Mouse (Mus musculus): Measurements from ENCODE around the gene Nckap5. TPM values are rescaled to one million over a fixed set of nuclear protein-coding genes. Genes with fewer than 3 reads are reported as not detected.

Nckap5 gene
- not detected in 2 replicates for polyA plus RNA-seq (2011; ENCODE audit: insufficient read depth, insufficient read length, low replicate concordance, missing spikeins)

GRCm38 (mm10) chr1:126830031-126830927 lies at the start of gene Nckap5:
TSS of gene Nckap5 (minus strand) at chr1:126830799.
- Histone ChIP-seq H3K4me3 (replicated peaks; ENCODE audit: control insufficient read depth, low read depth, low read length) (no peak within 1 kb of the TSS), H3K27ac (ENCODE audit: control insufficient read depth, insufficient read depth, low read depth, low read length, poor library complexity) (no peak within 1 kb of the TSS), H3K4me1 (ENCODE audit: control insufficient read depth, insufficient read depth, low read length) (no peaks in the 10 kb centered on the region; the same call in none of the 2 replicates)
- TF ChIP-seq CTCF (IDR thresholded peaks at IDR 0.05; ENCODE audit: control insufficient read depth, insufficient read depth, low read length) = no peak
- TF ChIP-seq POLR2A (IDR thresholded peaks at IDR 0.05; ENCODE audit: borderline replicate concordance, control insufficient read depth, low read depth, low read length) = no peak
- 2% methylated on average over 35 of the region's 35 CpGs for WGBS

- 50% methylated on average over 2 of the region's 2 CpGs for WGBS
- Histone ChIP-seq H3K4me1 (ENCODE audit: control insufficient read depth, insufficient read depth, low read length) (no peaks in the 10 kb centered on the region), H3K4me3 (replicated peaks; ENCODE audit: control insufficient read depth, low read depth, low read length) (no peak overlapping the region), H3K27ac (ENCODE audit: control insufficient read depth, insufficient read depth, low read depth, low read length, poor library complexity) (no peak overlapping the region)
- TF ChIP-seq POLR2A (IDR thresholded peaks at IDR 0.05; ENCODE audit: borderline replicate concordance, control insufficient read depth, low read depth, low read length) (no peak), CTCF (IDR thresholded peaks at IDR 0.05; ENCODE audit: control insufficient read depth, insufficient read depth, low read length) (no peak)
Observed at GRCm38 (mm10) chr1:126877495-126877894, 46.9 kb upstream of the Nckap5 start.

GRCm38 (mm10) chr1:126868372-126868771 lies 37.8 kb upstream of the Nckap5 start:
- WGBS = 77% methylated on average over 9 of the region's 9 CpGs
- H3K4me1 ChIP-seq (ENCODE audit: control insufficient read depth, insufficient read depth, low read length) = no peaks in the 10 kb centered on the region
- TF ChIP-seq POLR2A (IDR thresholded peaks at IDR 0.05; ENCODE audit: borderline replicate concordance, control insufficient read depth, low read depth, low read length) (no peak), CTCF (IDR thresholded peaks at IDR 0.05; ENCODE audit: control insufficient read depth, insufficient read depth, low read length) (no peak)
- H3K4me3 ChIP-seq (replicated peaks; ENCODE audit: control insufficient read depth, low read depth, low read length) = no peak overlapping the region
- no peak overlapping the region for H3K27ac ChIP-seq (ENCODE audit: control insufficient read depth, insufficient read depth, low read depth, low read length, poor library complexity)

GRCm38 (mm10) chr1:126867912-126868311 lies 37.3 kb upstream of the Nckap5 start:
- WGBS = 86% methylated on average over 5 of the region's 5 CpGs
- TF ChIP-seq CTCF (IDR thresholded peaks at IDR 0.05; ENCODE audit: control insufficient read depth, insufficient read depth, low read length) (no peak), POLR2A (IDR thresholded peaks at IDR 0.05; ENCODE audit: borderline replicate concordance, control insufficient read depth, low read depth, low read length) (no peak)
- Histone ChIP-seq H3K4me1 (ENCODE audit: control insufficient read depth, insufficient read depth, low read length) (no peaks in the 10 kb centered on the region), H3K4me3 (replicated peaks; ENCODE audit: control insufficient read depth, low read depth, low read length) (no peak overlapping the region), H3K27ac (ENCODE audit: control insufficient read depth, insufficient read depth, low read depth, low read length, poor library complexity) (no peak overlapping the region)

- Histone ChIP-seq H3K4me1 (ENCODE audit: control insufficient read depth, insufficient read depth, low read length) (no peaks in the 10 kb centered on the region), H3K4me3 (replicated peaks; ENCODE audit: control insufficient read depth, low read depth, low read length) (no peak overlapping the region), H3K27ac (ENCODE audit: control insufficient read depth, insufficient read depth, low read depth, low read length, poor library complexity) (no peak overlapping the region)
- no peak for TF ChIP-seq CTCF (IDR thresholded peaks at IDR 0.05; ENCODE audit: control insufficient read depth, insufficient read depth, low read length)
- no peak for TF ChIP-seq POLR2A (IDR thresholded peaks at IDR 0.05; ENCODE audit: borderline replicate concordance, control insufficient read depth, low read depth, low read length)
- 84% methylated on average over 7 of the region's 7 CpGs for WGBS
Observed at GRCm38 (mm10) chr1:126865591-126866086, 35.0 kb upstream of the Nckap5 start.

GRCm38 (mm10) chr1:126861816-126862215 lies 31.2 kb upstream of the Nckap5 start:
- Histone ChIP-seq H3K4me1 (ENCODE audit: control insufficient read depth, insufficient read depth, low read length) (no peaks in the 10 kb centered on the region), H3K4me3 (replicated peaks; ENCODE audit: control insufficient read depth, low read depth, low read length) (no peak overlapping the region), H3K27ac (ENCODE audit: control insufficient read depth, insufficient read depth, low read depth, low read length, poor library complexity) (no peak overlapping the region)
- no peak for TF ChIP-seq CTCF (IDR thresholded peaks at IDR 0.05; ENCODE audit: control insufficient read depth, insufficient read depth, low read length)
- TF ChIP-seq POLR2A (IDR thresholded peaks at IDR 0.05; ENCODE audit: borderline replicate concordance, control insufficient read depth, low read depth, low read length) = no peak
- WGBS = 83% methylated on average over 3 of the region's 3 CpGs

- 70% methylated on average over 4 of the region's 4 CpGs for WGBS
- Histone ChIP-seq H3K27ac (ENCODE audit: control insufficient read depth, insufficient read depth, low read depth, low read length, poor library complexity) (no peak overlapping the region), H3K4me1 (ENCODE audit: control insufficient read depth, insufficient read depth, low read length) (no peaks in the 10 kb centered on the region), H3K4me3 (replicated peaks; ENCODE audit: control insufficient read depth, low read depth, low read length) (no peak overlapping the region)
- TF ChIP-seq CTCF (IDR thresholded peaks at IDR 0.05; ENCODE audit: control insufficient read depth, insufficient read depth, low read length) (no peak), POLR2A (IDR thresholded peaks at IDR 0.05; ENCODE audit: borderline replicate concordance, control insufficient read depth, low read depth, low read length) (no peak)
Observed at GRCm38 (mm10) chr1:126860537-126860936, 29.9 kb upstream of the Nckap5 start.

GRCm38 (mm10) chr1:126849481-126849880 lies 18.9 kb upstream of the Nckap5 start:
- no peak overlapping the region for H3K27ac ChIP-seq (ENCODE audit: control insufficient read depth, insufficient read depth, low read depth, low read length, poor library complexity)
- 78% methylated on average over 6 of the region's 6 CpGs for WGBS
- TF ChIP-seq CTCF (IDR thresholded peaks at IDR 0.05; ENCODE audit: control insufficient read depth, insufficient read depth, low read length) (no peak), POLR2A (IDR thresholded peaks at IDR 0.05; ENCODE audit: borderline replicate concordance, control insufficient read depth, low read depth, low read length) (no peak)
- H3K4me1 ChIP-seq (ENCODE audit: control insufficient read depth, insufficient read depth, low read length) = no peaks in the 10 kb centered on the region; the same call in 1 of the 2 replicates
- no peak overlapping the region for H3K4me3 ChIP-seq (replicated peaks; ENCODE audit: control insufficient read depth, low read depth, low read length)
